Mouse (Mus musculus): ENCODE data around the gene Sesn1.

GRCm38 (mm10) chr10:41830851-41831522 is 21.3 kb downstream of the Sesn1 start:
- TF ChIP-seq CTCF (IDR thresholded peaks at IDR 0.05; ENCODE audit: insufficient read depth, low read depth, low read length) (no peak), POLR2A (IDR thresholded peaks at IDR 0.05; ENCODE audit: insufficient read depth, low read depth, low read length) (no peak)
